8 mouse cellular contexts compared by ENCODE assay signal in genomic region chr6:28420361-28420760, GRCm38 (mm10). TPM values are rescaled to one million over a fixed set of nuclear protein-coding genes. Genes with fewer than 3 reads are reported as not detected.
DNase-seq lines count a peak whose midpoint lies in the region; ATAC-seq and TF ChIP-seq lines count a peak whose summit lies in the region.

No protein-coding gene starts in this region.

- H3K9me3 ChIP-seq in kidney, embryonic 15.5 days (replicated peaks) = no peaks in the 10 kb centered on the region
- no peaks in the 10 kb centered on the region for H3K9me3 ChIP-seq in hindbrain, embryonic 10.5 days
- no peaks in the 10 kb centered on the region for H3K9me3 ChIP-seq in midbrain, embryonic 11.5 days (ENCODE audit: control insufficient read depth, low read length)

- no peak for DNase-seq in kidney, adult 9 months
- no peak for DNase-seq in hindbrain, embryonic 10.5 days (ENCODE audit: low spot score)
- DNase-seq in midbrain, embryonic 11.5 days (ENCODE audit: low spot score, missing footprints) = no peak
- DNase-seq in layer of hippocampus, adult 9-11 months = no peak
- DNase-seq in spleen, postnatal 36 days (ENCODE audit: low spot score in 2 of 2) = no peak

- H3K27ac ChIP-seq in kidney, embryonic 15.5 days = no peak overlapping the region
- no peak overlapping the region for H3K27ac ChIP-seq in bone marrow macrophage, adult 2 months (ENCODE audit: insufficient read depth, low read depth, low read length)
- H3K27ac ChIP-seq in hindbrain, embryonic 10.5 days = no peak overlapping the region
- H3K27ac ChIP-seq in midbrain, embryonic 11.5 days (ENCODE audit: low read depth, low read length) = no peak overlapping the region

- ATAC-seq in kidney, embryonic 15.5 days (replicated peaks; ENCODE audit: low FRiP score) = no peak
- no peak for ATAC-seq in midbrain, embryonic 11.5 days (ENCODE audit: low FRiP score)
- no peak for ATAC-seq in erythroid progenitor cell, adult 5-6 weeks (replicated peaks; ENCODE audit: low FRiP score, poor library complexity, severe bottlenecking)

- H3K4me3 ChIP-seq in kidney, embryonic 15.5 days (replicated peaks) = peak overlapping the region; percentile 71
- H3K4me3 ChIP-seq in bone marrow macrophage, adult 2 months (ENCODE audit: insufficient read depth, low read length) = peak overlapping the region; percentile 80
- H3K4me3 ChIP-seq in hindbrain, embryonic 10.5 days = peak overlapping the region; percentile 91
- peak overlapping the region; percentile 59 for H3K4me3 ChIP-seq in midbrain, embryonic 11.5 days (ENCODE audit: low read depth, low read length)

- no peaks in the 10 kb centered on the region for H3K27me3 ChIP-seq in kidney, embryonic 15.5 days
- no peaks in the 10 kb centered on the region for H3K27me3 ChIP-seq in hindbrain, embryonic 10.5 days (ENCODE audit: insufficient read depth, poor library complexity, severe bottlenecking)
- H3K27me3 ChIP-seq in midbrain, embryonic 11.5 days (ENCODE audit: control insufficient read depth, insufficient read depth, low read length) = no peaks in the 10 kb centered on the region

- TF ChIP-seq CTCF in bone marrow macrophage, adult 2 months (IDR thresholded peaks at IDR 0.05; ENCODE audit: low read depth, low read length) = no peak

- peak overlapping the region; percentile 68; the same call in 1 of the 2 replicates for H3K9ac ChIP-seq in kidney, embryonic 15.5 days
- no peak overlapping the region for H3K9ac ChIP-seq in midbrain, embryonic 11.5 days (ENCODE audit: low read length)

- peaks cover 39% of the 10 kb centered on the region for H3K36me3 ChIP-seq in kidney, embryonic 15.5 days
- H3K36me3 ChIP-seq in hindbrain, embryonic 10.5 days = peaks cover 53% of the 10 kb centered on the region
- H3K36me3 ChIP-seq in midbrain, embryonic 11.5 days (ENCODE audit: control insufficient read depth, insufficient read depth, low read length) = peaks cover 3% of the 10 kb centered on the region

- peak overlapping the region; percentile 89 for H3K4me2 ChIP-seq in kidney, embryonic 15.5 days
- peak overlapping the region; percentile 94 for H3K4me2 ChIP-seq in midbrain, embryonic 11.5 days

- WGBS in kidney, embryonic 15.5 days = 83% methylated on average over 17 of the region's 17 CpGs
- WGBS in hindbrain, embryonic 10.5 days = 79% methylated on average over 17 of the region's 17 CpGs
- WGBS in midbrain, embryonic 11.5 days = 82% methylated on average over 17 of the region's 17 CpGs

- TF ChIP-seq POLR2A in bone marrow macrophage, adult 2 months (IDR thresholded peaks at IDR 0.05; ENCODE audit: borderline replicate concordance, low read depth, low read length) = no peak

- H3K4me1 ChIP-seq in kidney, embryonic 15.5 days = peaks cover 61% of the 10 kb centered on the region
- peaks cover 26% of the 10 kb centered on the region for H3K4me1 ChIP-seq in bone marrow macrophage, adult 2 months (ENCODE audit: control insufficient read depth, insufficient read depth, low read length)
- peaks cover 43% of the 10 kb centered on the region for H3K4me1 ChIP-seq in hindbrain, embryonic 10.5 days (replicated peaks)
- peaks cover 27% of the 10 kb centered on the region for H3K4me1 ChIP-seq in midbrain, embryonic 11.5 days (ENCODE audit: control insufficient read depth, insufficient read depth, low read length)

RNA-seq across cellular contexts. Expression of gene Arf5, which starts 3.0 kb away (rescaled TPM):
- polyA plus RNA-seq in kidney, embryonic 15.5 days (2015; fragmentation: Nextera tagmentation; extraction: Ambion mirVana) = 319 and 322 TPM in 2 replicates
- polyA plus RNA-seq in bone marrow macrophage, adult 2 months (2012; ENCODE audit: insufficient read depth, insufficient read length, missing spikeins) = 152 and 156 TPM in 2 replicates
- 302 and 343 TPM in 2 replicates for polyA plus RNA-seq in hindbrain, embryonic 10.5 days (2016; fragmentation: Nextera tagmentation; extraction: Ambion mirVana)
- polyA plus RNA-seq in midbrain, embryonic 11.5 days (2014; fragmentation: Nextera tagmentation; extraction: Ambion mirVana) = 307 and 332 TPM in 2 replicates
- total RNA-seq in erythroid progenitor cell, adult 5-6 weeks (2015; ENCODE audit: low replicate concordance) = 262 and 308 TPM in 2 replicates
- 208 and 225 TPM in 2 replicates for total RNA-seq in erythroid progenitor cell, adult 5-6 weeks (2017; ENCODE audit: low replicate concordance)

RNA-seq across cellular contexts. Expression of gene Fscn3, which starts 7.2 kb away (rescaled TPM):
- polyA plus RNA-seq in kidney, embryonic 15.5 days (2015; fragmentation: Nextera tagmentation; extraction: Ambion mirVana) = 0.08 TPM in 1 of 2 replicates, not detected in the other
- polyA plus RNA-seq in bone marrow macrophage, adult 2 months (2012; ENCODE audit: insufficient read depth, insufficient read length, missing spikeins) = not detected in 2 replicates
- polyA plus RNA-seq in hindbrain, embryonic 10.5 days (2016; fragmentation: Nextera tagmentation; extraction: Ambion mirVana) = not detected in 2 replicates
- polyA plus RNA-seq in midbrain, embryonic 11.5 days (2014; fragmentation: Nextera tagmentation; extraction: Ambion mirVana) = not detected in 2 replicates
- total RNA-seq in erythroid progenitor cell, adult 5-6 weeks (2015; ENCODE audit: low replicate concordance) = not detected in 2 replicates
- total RNA-seq in erythroid progenitor cell, adult 5-6 weeks (2017; ENCODE audit: low replicate concordance) = 0.39 TPM in 1 of 2 replicates, not detected in the other

RNA-seq across cellular contexts. Expression of gene Gcc1, which starts 7.8 kb away (rescaled TPM):
- 10.7 and 11.3 TPM in 2 replicates for polyA plus RNA-seq in kidney, embryonic 15.5 days (2015; fragmentation: Nextera tagmentation; extraction: Ambion mirVana)
- 8.4 and 10.3 TPM in 2 replicates for polyA plus RNA-seq in bone marrow macrophage, adult 2 months (2012; ENCODE audit: insufficient read depth, insufficient read length, missing spikeins)
- 11.9 and 13.0 TPM in 2 replicates for polyA plus RNA-seq in hindbrain, embryonic 10.5 days (2016; fragmentation: Nextera tagmentation; extraction: Ambion mirVana)
- polyA plus RNA-seq in midbrain, embryonic 11.5 days (2014; fragmentation: Nextera tagmentation; extraction: Ambion mirVana) = 8.2 and 8.9 TPM in 2 replicates
- 7.1 and 9.7 TPM in 2 replicates for total RNA-seq in erythroid progenitor cell, adult 5-6 weeks (2015; ENCODE audit: low replicate concordance)
- 14.7 and 18.7 TPM in 2 replicates for total RNA-seq in erythroid progenitor cell, adult 5-6 weeks (2017; ENCODE audit: low replicate concordance)

RNA-seq across cellular contexts. Expression of gene Zfp800, which starts 22.6 kb away (rescaled TPM):
- 19.3 and 21.4 TPM in 2 replicates for polyA plus RNA-seq in kidney, embryonic 15.5 days (2015; fragmentation: Nextera tagmentation; extraction: Ambion mirVana)
- 12.9 and 15.5 TPM in 2 replicates for polyA plus RNA-seq in bone marrow macrophage, adult 2 months (2012; ENCODE audit: insufficient read depth, insufficient read length, missing spikeins)
- 17.5 and 20.7 TPM in 2 replicates for polyA plus RNA-seq in hindbrain, embryonic 10.5 days (2016; fragmentation: Nextera tagmentation; extraction: Ambion mirVana)
- 33.0 and 33.5 TPM in 2 replicates for polyA plus RNA-seq in midbrain, embryonic 11.5 days (2014; fragmentation: Nextera tagmentation; extraction: Ambion mirVana)
- 92.2 and 116 TPM in 2 replicates for total RNA-seq in erythroid progenitor cell, adult 5-6 weeks (2015; ENCODE audit: low replicate concordance)
- total RNA-seq in erythroid progenitor cell, adult 5-6 weeks (2017; ENCODE audit: low replicate concordance) = 92.7 and 100 TPM in 2 replicates

RNA-seq across cellular contexts. Expression of gene Pax4, which starts 28.8 kb away (rescaled TPM):
- not detected in 2 replicates for polyA plus RNA-seq in kidney, embryonic 15.5 days (2015; fragmentation: Nextera tagmentation; extraction: Ambion mirVana)
- not detected in 2 replicates for polyA plus RNA-seq in bone marrow macrophage, adult 2 months (2012; ENCODE audit: insufficient read depth, insufficient read length, missing spikeins)
- not detected in 2 replicates for polyA plus RNA-seq in hindbrain, embryonic 10.5 days (2016; fragmentation: Nextera tagmentation; extraction: Ambion mirVana)
- not detected in 2 replicates for polyA plus RNA-seq in midbrain, embryonic 11.5 days (2014; fragmentation: Nextera tagmentation; extraction: Ambion mirVana)
- total RNA-seq in erythroid progenitor cell, adult 5-6 weeks (2015; ENCODE audit: low replicate concordance) = not detected in 2 replicates
- total RNA-seq in erythroid progenitor cell, adult 5-6 weeks (2017; ENCODE audit: low replicate concordance) = not detected in 2 replicates
